Mouse (Mus musculus): ENCODE data around the gene Ccdc15. TPM values are rescaled to one million over a fixed set of nuclear protein-coding genes. Genes with fewer than 3 reads are reported as not detected.

Gene Ccdc15
- total RNA-seq (2012; rRNA removed): 6.7 and 6.9 TPM in 2 replicates

GRCm38 (mm10) chr9:37347988-37348642, at the start of gene Ccdc15:
TSS of gene Ccdc15 (minus strand) at chr9:37348432.
- H3K4me1 ChIP-seq (ENCODE audit: control insufficient read depth in 2 of 2, insufficient read depth in 2 of 2, low read length in 2 of 2, poor library complexity in 1 of 2): no peaks in the 10 kb centered on the region
- peaks cover 2% of the 10 kb centered on the region; the same call in 1 of the 2 replicates for H3K36me3 ChIP-seq (ENCODE audit: control insufficient read depth, insufficient read depth, low read length, poor library complexity, severe bottlenecking)
- peak; percentile 68; the same call in 1 of the 2 replicates for TF ChIP-seq HCFC1 (IDR thresholded peaks at IDR 0.05; ENCODE audit: borderline replicate concordance, insufficient read depth, low read length)
- no peak for TF ChIP-seq CHD2 (IDR thresholded peaks at IDR 0.05; ENCODE audit: low read depth, low read length)
- DNase-seq (ENCODE audit: low read depth, low spot score): peak; percentile 97
- H3K27ac ChIP-seq (ENCODE audit: insufficient read depth, low read depth, low read length, poor library complexity, severe bottlenecking): peak within 1 kb of the TSS; percentile 71
- H3K4me3 ChIP-seq (ENCODE audit: insufficient read depth in 1 of 2, low read depth in 1 of 2, low read length in 2 of 2, poor library complexity in 1 of 2, severe bottlenecking in 1 of 2): peak within 1 kb of the TSS; percentile 80 to 85
- H3K9me3 ChIP-seq (ENCODE audit: control insufficient read depth, insufficient read depth, low read depth, low read length): no peaks in the 10 kb centered on the region
- peak within 1 kb of the TSS; percentile 90 for H3K9ac ChIP-seq (ENCODE audit: insufficient read depth, low read depth, low read length, poor library complexity, severe bottlenecking)
- in situ Hi-C loops (cut with MboI; ENCODE audit: low sequenced_read_pairs in 2 of 2, unreplicated experiment in 2 of 2): no loop called here

- no peak overlapping the region for H3K27ac ChIP-seq (ENCODE audit: insufficient read depth, low read depth, low read length, poor library complexity, severe bottlenecking)
- peaks cover 6 to 20% of the 10 kb centered on the region in 2 experiments for H3K4me1 ChIP-seq (ENCODE audit: control insufficient read depth in 2 of 2, insufficient read depth in 2 of 2, low read length in 2 of 2, poor library complexity in 1 of 2)
- no peak overlapping the region for H3K9ac ChIP-seq (ENCODE audit: insufficient read depth, low read depth, low read length, poor library complexity, severe bottlenecking)
- no peaks in the 10 kb centered on the region for H3K9me3 ChIP-seq (ENCODE audit: control insufficient read depth, insufficient read depth, low read depth, low read length)
- no peaks in the 10 kb centered on the region for H3K36me3 ChIP-seq (ENCODE audit: control insufficient read depth, insufficient read depth, low read length, poor library complexity, severe bottlenecking)
- H3K4me3 ChIP-seq (ENCODE audit: insufficient read depth in 1 of 2, low read depth in 1 of 2, low read length in 2 of 2, poor library complexity in 1 of 2, severe bottlenecking in 1 of 2): no peak overlapping the region
- TF ChIP-seq MAFK (IDR thresholded peaks at IDR 0.05; ENCODE audit: insufficient read depth, low read depth, low read length) (no peak), HCFC1 (IDR thresholded peaks at IDR 0.05; ENCODE audit: borderline replicate concordance, insufficient read depth, low read length) (no peak), ZNF384 (IDR thresholded peaks at IDR 0.05; ENCODE audit: low read depth, low read length) (no peak), ZC3H11A (IDR thresholded peaks at IDR 0.05; ENCODE audit: borderline replicate concordance, low read depth, low read length) (no peak), CHD2 (IDR thresholded peaks at IDR 0.05; ENCODE audit: low read depth, low read length) (no peak)
- DNase-seq (ENCODE audit: low read depth, low spot score): no peak
- in situ Hi-C loops (cut with MboI; ENCODE audit: low sequenced_read_pairs in 2 of 2, unreplicated experiment in 2 of 2): no loop called here
These were observed 45.4 kb upstream of the Ccdc15 start for GRCm38 (mm10) chr9:37393482-37394131.

GRCm38 (mm10) chr9:37392071-37392470, 43.8 kb upstream of the Ccdc15 start:
- Histone ChIP-seq H3K9ac (ENCODE audit: insufficient read depth, low read depth, low read length, poor library complexity, severe bottlenecking) (no peak overlapping the region), H3K4me1 (ENCODE audit: control insufficient read depth in 2 of 2, insufficient read depth in 2 of 2, low read length in 2 of 2, poor library complexity in 1 of 2) (peaks cover 9 to 21% of the 10 kb centered on the region in 2 experiments), H3K36me3 (ENCODE audit: control insufficient read depth, insufficient read depth, low read length, poor library complexity, severe bottlenecking) (no peaks in the 10 kb centered on the region), H3K9me3 (ENCODE audit: control insufficient read depth, insufficient read depth, low read depth, low read length) (no peaks in the 10 kb centered on the region), H3K4me3 (ENCODE audit: insufficient read depth in 1 of 2, low read depth in 1 of 2, low read length in 2 of 2, poor library complexity in 1 of 2, severe bottlenecking in 1 of 2) (no peak overlapping the region), H3K27ac (ENCODE audit: insufficient read depth, low read depth, low read length, poor library complexity, severe bottlenecking) (peak overlapping the region; percentile 42; the same call in 1 of the 2 replicates)
- in situ Hi-C loops (cut with MboI; ENCODE audit: low sequenced_read_pairs in 2 of 2, unreplicated experiment in 2 of 2): no loop called here
- DNase-seq (ENCODE audit: low read depth, low spot score): no peak
- TF ChIP-seq MAFK (IDR thresholded peaks at IDR 0.05; ENCODE audit: insufficient read depth, low read depth, low read length) (no peak), ZC3H11A (IDR thresholded peaks at IDR 0.05; ENCODE audit: borderline replicate concordance, low read depth, low read length) (no peak), HCFC1 (IDR thresholded peaks at IDR 0.05; ENCODE audit: borderline replicate concordance, insufficient read depth, low read length) (no peak), ZNF384 (IDR thresholded peaks at IDR 0.05; ENCODE audit: low read depth, low read length) (no peak), CHD2 (IDR thresholded peaks at IDR 0.05; ENCODE audit: low read depth, low read length) (no peak)

- in situ Hi-C loops (cut with MboI; ENCODE audit: low sequenced_read_pairs in 2 of 2, unreplicated experiment in 2 of 2): no loop called here
- Histone ChIP-seq H3K4me1 (ENCODE audit: control insufficient read depth in 2 of 2, insufficient read depth in 2 of 2, low read length in 2 of 2, poor library complexity in 1 of 2) (peaks cover 14 to 29% of the 10 kb centered on the region in 2 experiments), H3K4me3 (ENCODE audit: insufficient read depth in 1 of 2, low read depth in 1 of 2, low read length in 2 of 2, poor library complexity in 1 of 2, severe bottlenecking in 1 of 2) (no peak overlapping the region), H3K9ac (ENCODE audit: insufficient read depth, low read depth, low read length, poor library complexity, severe bottlenecking) (no peak overlapping the region), H3K27ac (ENCODE audit: insufficient read depth, low read depth, low read length, poor library complexity, severe bottlenecking) (peak overlapping the region; percentile 53; the same call in 1 of the 2 replicates), H3K36me3 (ENCODE audit: control insufficient read depth, insufficient read depth, low read length, poor library complexity, severe bottlenecking) (no peaks in the 10 kb centered on the region; the same call in 1 of the 2 replicates), H3K9me3 (ENCODE audit: control insufficient read depth, insufficient read depth, low read depth, low read length) (no peaks in the 10 kb centered on the region)
- DNase-seq (ENCODE audit: low read depth, low spot score): no peak
- no peak for TF ChIP-seq MAFK (IDR thresholded peaks at IDR 0.05; ENCODE audit: insufficient read depth, low read depth, low read length)
- no peak for TF ChIP-seq HCFC1 (IDR thresholded peaks at IDR 0.05; ENCODE audit: borderline replicate concordance, insufficient read depth, low read length)
- no peak for TF ChIP-seq ZC3H11A (IDR thresholded peaks at IDR 0.05; ENCODE audit: borderline replicate concordance, low read depth, low read length)
- no peak for TF ChIP-seq ZNF384 (IDR thresholded peaks at IDR 0.05; ENCODE audit: low read depth, low read length)
- TF ChIP-seq CHD2 (IDR thresholded peaks at IDR 0.05; ENCODE audit: low read depth, low read length): no peak
These were observed 42.7 kb upstream of the Ccdc15 start for GRCm38 (mm10) chr9:37390891-37391290.
